Mouse (Mus musculus) C2C12 (cell line): ENCODE measurements around the gene Fam172a. TPM values are rescaled to one million over a fixed set of nuclear protein-coding genes. Genes with fewer than 3 reads are reported as not detected.

ENCODE experiments used
- H3K27me3 ChIP-seq: one replicate; pipeline ENCODE4 v1.6.1; 2011; ENCODE audit not compliant: control insufficient read depth, insufficient read depth, insufficient read length
- H3K36me3 ChIP-seq: one replicate; pipeline ENCODE4 v1.6.1; 2011; ENCODE audit not compliant: control insufficient read depth, insufficient read depth
- H3K4me3 ChIP-seq: one replicate; pipeline ENCODE4 v1.5.1; 2011; ENCODE audit warnings: mild to moderate bottlenecking, control low read depth; ENCODE audit not compliant: poor library complexity, insufficient read depth, severe bottlenecking
- H3K79me2 ChIP-seq: one replicate; pipeline ENCODE4 v1.6.1; 2011; ENCODE audit not compliant: control insufficient read depth, insufficient read depth
- H3K79me3 ChIP-seq: one replicate; pipeline ENCODE4 v1.6.1; 2011; ENCODE audit warnings: low read depth, control low read depth
- H3ac ChIP-seq: one replicate; pipeline ENCODE3; 2011; ENCODE audit warnings: low read depth; ENCODE audit not compliant: control insufficient read depth, insufficient read length
- CEBPB ChIP-seq: IDR thresholded peaks from one replicate; pipeline ENCODE4 v1.6.1; 2011; ENCODE audit warnings: low read depth, mild to moderate bottlenecking, control low read depth, moderate library complexity
- CTCF ChIP-seq: IDR thresholded peaks from one replicate; pipeline ENCODE4 v1.5.1; 2011; ENCODE audit not compliant: control insufficient read depth, insufficient read depth, insufficient read length
- FOSL1 ChIP-seq: IDR thresholded peaks from one replicate; pipeline ENCODE4 v1.8.0; 2011; ENCODE audit warnings: mild to moderate bottlenecking, low read length; ENCODE audit not compliant: poor library complexity, insufficient read depth, severe bottlenecking
- MAX ChIP-seq: IDR thresholded peaks from one replicate; pipeline ENCODE4 v1.6.1; 2011; ENCODE audit warnings: mild to moderate bottlenecking, control low read depth
- MYOD1 ChIP-seq: IDR thresholded peaks from one replicate; pipeline ENCODE4 v1.6.1; 2011; ENCODE audit warnings: low read depth; ENCODE audit not compliant: control insufficient read depth, insufficient read length
- MYOG ChIP-seq: IDR thresholded peaks from one replicate; pipeline ENCODE4 v1.6.1; 2011; ENCODE audit not compliant: control insufficient read depth, insufficient read length; ENCODE audit errors: extremely low read depth
- USF1 ChIP-seq: IDR thresholded peaks from one replicate; pipeline ENCODE4 v1.6.1; 2011; ENCODE audit warnings: low read depth, mild to moderate bottlenecking, control low read depth, moderate library complexity
- polyA plus RNA-seq: library from polyadenylated mRNA; unstranded; fragments of >200 nt; fragmentation: generic; extraction: Trizol; gene quantifications from one replicate; pipeline ENCODE4 v1.2.1, GENCODE M21; 2012; ENCODE audit warnings: missing spikeins

Fam172a gene
- polyA plus RNA-seq, 1 experiment: 4.9 TPM

DNA sequence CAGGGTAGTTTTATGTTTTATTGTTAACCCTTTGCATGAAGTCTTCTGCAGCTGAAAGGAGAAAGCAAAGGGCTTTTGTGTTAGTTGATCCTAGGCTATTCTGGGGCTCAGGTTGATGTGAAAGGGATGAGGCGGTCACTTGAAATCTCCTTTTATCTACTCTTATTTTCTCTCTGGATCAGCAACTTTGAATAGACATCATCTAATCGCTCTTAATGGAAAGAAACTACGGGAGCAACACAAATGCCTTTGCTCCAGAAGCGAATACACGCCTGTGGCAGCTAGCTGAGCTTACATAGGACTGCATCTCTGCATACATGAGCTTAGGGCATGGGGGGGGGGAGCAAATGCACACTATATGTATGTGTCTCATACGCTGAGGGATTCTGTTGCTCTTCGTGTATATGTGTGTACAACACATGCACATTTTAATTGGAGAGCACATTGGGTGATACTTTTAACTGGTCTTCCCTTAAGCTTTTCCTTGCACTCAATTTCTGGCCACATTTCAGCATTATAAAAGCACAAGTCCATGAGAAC lies 505.1 kb downstream of the Fam172a start:
- TF ChIP-seq CEBPB (no peak), MYOD1 (no peak), MAX (no peak), CTCF (no peak), MYOG (no peak), FOSL1 (no peak), USF1 (no peak)
- H3ac ChIP-seq: no peak overlapping the region
- H3K4me3 ChIP-seq: no peak overlapping the region
- peaks cover 7% of the 10 kb centered on the region for H3K36me3 ChIP-seq
- H3K79me2 ChIP-seq: peaks cover 28% of the 10 kb centered on the region
- no peaks in the 10 kb centered on the region for H3K27me3 ChIP-seq
- peaks cover 4% of the 10 kb centered on the region for H3K79me3 ChIP-seq

DNA sequence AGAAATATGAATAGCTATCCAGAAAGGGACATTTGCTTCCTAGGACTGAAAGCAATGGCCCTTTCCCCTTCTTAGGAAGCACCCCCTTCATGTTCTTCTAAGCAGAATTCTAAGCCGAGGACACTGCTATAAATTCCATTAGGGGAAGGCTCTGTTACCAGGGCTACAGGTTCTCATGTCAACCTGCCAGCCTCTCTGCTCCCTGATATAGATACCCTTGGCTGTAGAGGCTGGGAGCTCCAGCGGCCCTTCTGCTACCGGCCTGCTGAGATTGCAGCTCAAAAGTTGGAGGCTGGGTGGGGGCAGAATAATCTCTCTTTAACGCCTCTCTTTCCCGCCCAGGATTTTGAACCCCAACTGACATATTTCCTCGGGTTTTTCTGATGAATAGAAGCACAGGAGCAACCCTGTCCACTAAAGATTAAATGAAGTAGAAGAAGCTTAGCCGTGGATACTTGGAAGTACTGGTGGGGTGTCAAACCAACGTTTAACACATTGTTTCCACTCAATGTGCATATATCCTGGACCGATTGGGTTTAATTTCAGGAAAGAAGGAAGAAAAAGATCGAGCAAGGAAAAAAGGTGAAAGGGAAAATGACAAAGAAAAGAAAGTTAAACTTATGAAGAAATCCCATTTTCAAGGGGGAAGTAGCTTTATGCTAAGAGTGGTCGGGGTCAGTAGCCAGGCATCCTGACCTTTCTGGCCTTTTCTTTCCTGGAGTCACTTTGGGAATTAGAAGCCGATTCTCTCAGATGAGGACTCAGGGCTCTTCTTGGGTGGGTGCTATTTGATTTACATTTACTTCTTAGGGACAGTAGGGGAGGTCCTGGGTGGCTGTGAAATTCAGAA lies 506.2 kb downstream of the Fam172a start:
- Histone ChIP-seq H3ac (no peak overlapping the region), H3K79me2 (peaks cover 28% of the 10 kb centered on the region), H3K79me3 (peaks cover 4% of the 10 kb centered on the region), H3K4me3 (no peak overlapping the region), H3K27me3 (no peaks in the 10 kb centered on the region), H3K36me3 (peaks cover 7% of the 10 kb centered on the region)
- TF ChIP-seq CEBPB: no peak
- TF ChIP-seq USF1: no peak
- no peak for TF ChIP-seq FOSL1
- TF ChIP-seq MYOD1: no peak

GRCm38 (mm10) chr13:78208689-78209410 lies 507.0 kb downstream of the Fam172a start:
- peaks cover 4% of the 10 kb centered on the region for H3K79me3 ChIP-seq
- H3ac ChIP-seq: no peak overlapping the region
- H3K36me3 ChIP-seq: peaks cover 7% of the 10 kb centered on the region
- H3K79me2 ChIP-seq: peaks cover 25% of the 10 kb centered on the region
- no peak for TF ChIP-seq MYOD1
- TF ChIP-seq USF1: no peak
- TF ChIP-seq CEBPB: no peak
- TF ChIP-seq FOSL1: no peak
- no peak for TF ChIP-seq MAX
- no peak for TF ChIP-seq CTCF
- H3K4me3 ChIP-seq: no peak overlapping the region
- H3K27me3 ChIP-seq: no peaks in the 10 kb centered on the region

GRCm38 (mm10) chr13:78209611-78210028 lies 507.8 kb downstream of the Fam172a start:
- Histone ChIP-seq H3ac (no peak overlapping the region), H3K27me3 (no peaks in the 10 kb centered on the region), H3K79me2 (peaks cover 17% of the 10 kb centered on the region), H3K79me3 (peaks cover 4% of the 10 kb centered on the region), H3K36me3 (peaks cover 7% of the 10 kb centered on the region), H3K4me3 (no peak overlapping the region)
- no peak for TF ChIP-seq CTCF
- TF ChIP-seq CEBPB: no peak
- no peak for TF ChIP-seq USF1
- no peak for TF ChIP-seq MAX
- no peak for TF ChIP-seq MYOD1
- TF ChIP-seq MYOG: no peak
- no peak for TF ChIP-seq FOSL1

GRCm38 (mm10) chr13:78210029-78210747 lies 508.4 kb downstream of the Fam172a start:
- no peak overlapping the region for H3K4me3 ChIP-seq
- peaks cover 12% of the 10 kb centered on the region for H3K79me2 ChIP-seq
- no peak overlapping the region for H3ac ChIP-seq
- no peaks in the 10 kb centered on the region for H3K27me3 ChIP-seq
- TF ChIP-seq CTCF (no peak), MAX (no peak), USF1 (no peak)
- peaks cover 4% of the 10 kb centered on the region for H3K79me3 ChIP-seq
- H3K36me3 ChIP-seq: peaks cover 7% of the 10 kb centered on the region
